Mouse (Mus musculus): Measurements from ENCODE around the gene Vmn1r85. TPM values are rescaled to one million over a fixed set of nuclear protein-coding genes. Genes with fewer than 3 reads are reported as not detected.
A peak's percentile ranks its signal among the peaks of the same experiment; 100 is the strongest.

The Vmn1r85 gene
- polyA plus RNA-seq, 1 experiment from 2014 or later: not detected

DNA sequence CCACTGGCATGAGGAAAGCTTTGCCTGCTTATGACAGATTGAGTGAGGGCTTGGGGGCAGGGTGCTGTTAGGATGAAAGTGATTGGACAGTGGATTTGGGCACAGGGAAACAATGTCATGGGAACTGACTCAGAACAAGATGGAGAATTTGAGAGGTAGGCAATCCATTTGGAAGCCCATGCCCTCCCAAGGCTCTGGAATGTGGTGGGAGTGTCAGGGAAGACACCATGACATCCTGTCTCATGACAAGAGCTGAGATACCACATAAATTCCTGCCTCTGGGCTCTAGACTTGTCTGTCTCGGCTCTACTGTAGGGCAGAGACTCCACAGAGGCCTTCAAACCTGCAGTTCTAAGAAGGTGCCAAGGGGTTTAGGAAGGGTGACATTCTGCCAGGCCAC, 53.7 kb downstream of the Vmn1r85 start:
- TF ChIP-seq CTCF (IDR thresholded peaks at IDR 0.05; ENCODE audit: low read depth): no peak
- 71% methylated on average over 1 of the region's 1 CpGs for WGBS
- Histone ChIP-seq H3K4me1 (replicated peaks; ENCODE audit: insufficient read depth, low read length) (peaks cover 19% of the 10 kb centered on the region), H3K27ac (no peak overlapping the region), H3K9ac (ENCODE audit: low read depth, low read length) (no peak overlapping the region), H3K27me3 (ENCODE audit: insufficient read depth, low read length) (peaks cover 9% of the 10 kb centered on the region), H3K36me3 (ENCODE audit: insufficient read depth, low read length) (no peaks in the 10 kb centered on the region), H3K4me2 (ENCODE audit: low read length) (no peak overlapping the region), H3K9me3 (replicated peaks; ENCODE audit: low read length) (no peaks in the 10 kb centered on the region), H3K4me3 (replicated peaks; ENCODE audit: low read depth, low read length) (no peak overlapping the region)
- no peak for DNase-seq (ENCODE audit: low spot score)
- no peak for ATAC-seq (replicated peaks; ENCODE audit: low FRiP score, low read depth)

DNA sequence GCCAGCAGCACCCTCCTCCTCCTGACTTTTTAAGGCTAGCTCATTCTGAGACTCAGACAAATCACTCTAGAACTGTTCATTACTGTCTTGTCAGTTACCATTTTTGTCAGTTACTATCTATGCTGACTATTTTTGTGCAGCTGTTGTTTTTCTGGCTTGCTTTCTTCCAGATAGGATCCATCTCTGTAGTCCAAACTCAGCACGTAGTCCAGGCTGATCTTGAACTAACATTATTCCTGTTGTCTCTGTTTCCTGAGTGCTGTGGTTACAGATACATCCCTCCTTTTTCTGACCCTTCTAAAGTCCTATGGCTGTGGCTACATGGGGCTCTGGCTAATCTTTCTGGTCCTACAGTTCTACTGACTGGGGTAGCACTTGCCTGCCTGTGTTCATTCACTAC, 55.8 kb downstream of the Vmn1r85 start:
- Histone ChIP-seq H3K4me3 (replicated peaks; ENCODE audit: low read depth, low read length) (peak overlapping the region; percentile 81; the same call in 1 of the 2 replicates), H3K9ac (ENCODE audit: low read depth, low read length) (peak overlapping the region; percentile 98; the same call in 1 of the 2 replicates), H3K4me2 (ENCODE audit: low read length) (peak overlapping the region; percentile 80), H3K36me3 (ENCODE audit: insufficient read depth, low read length) (peaks cover 11% of the 10 kb centered on the region; the same call in 1 of the 2 replicates), H3K4me1 (replicated peaks; ENCODE audit: insufficient read depth, low read length) (peaks cover 21% of the 10 kb centered on the region), H3K9me3 (replicated peaks; ENCODE audit: low read length) (no peaks in the 10 kb centered on the region), H3K27ac (peak overlapping the region; percentile 100), H3K27me3 (ENCODE audit: insufficient read depth, low read length) (peaks cover 9% of the 10 kb centered on the region)
- ATAC-seq (replicated peaks; ENCODE audit: low FRiP score, low read depth): no peak
- WGBS: 76% methylated on average over 1 of the region's 1 CpGs
- TF ChIP-seq CTCF (IDR thresholded peaks at IDR 0.05; ENCODE audit: low read depth): no peak
- no peak for DNase-seq (ENCODE audit: low spot score)

DNA sequence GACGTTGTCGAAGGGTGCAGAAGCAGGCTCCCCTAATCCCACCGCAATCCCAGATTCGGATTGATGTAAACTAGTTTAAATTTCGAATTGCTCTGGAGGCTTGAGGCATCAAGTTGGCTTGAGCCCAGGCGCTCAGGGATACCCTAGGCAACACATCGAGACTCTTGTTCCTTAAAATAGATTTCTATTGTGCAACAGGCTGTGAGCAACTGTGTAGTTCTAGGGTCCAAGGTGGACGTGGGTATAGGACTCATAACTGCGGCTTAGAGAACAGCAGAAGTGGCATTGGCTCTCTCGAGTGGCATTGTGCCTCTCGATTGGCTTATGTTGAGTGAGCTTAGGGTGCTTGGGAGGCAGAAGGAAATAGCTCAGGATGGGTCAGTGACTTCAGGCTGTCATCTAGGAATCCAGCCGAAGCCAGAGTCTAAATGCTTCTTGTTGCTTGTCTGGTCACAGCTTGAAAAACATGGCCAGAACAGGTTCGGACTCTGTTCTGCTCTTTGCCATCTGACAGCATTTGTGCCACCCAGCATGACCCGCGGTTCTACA, 56.3 kb downstream of the Vmn1r85 start:
- 9% methylated on average over 15 of the region's 15 CpGs for WGBS
- DNase-seq (ENCODE audit: low spot score) (peak; percentile 55), ATAC-seq (replicated peaks; ENCODE audit: low FRiP score, low read depth) (no peak)
- peak overlapping the region; percentile 80 for H3K4me2 ChIP-seq (ENCODE audit: low read length)
- H3K9ac ChIP-seq (ENCODE audit: low read depth, low read length): peak overlapping the region; percentile 98
- no peaks in the 10 kb centered on the region for H3K9me3 ChIP-seq (replicated peaks; ENCODE audit: low read length)
- TF ChIP-seq CTCF (IDR thresholded peaks at IDR 0.05; ENCODE audit: low read depth): no peak
- H3K27ac ChIP-seq: peak overlapping the region; percentile 100
- peaks cover 21% of the 10 kb centered on the region for H3K4me1 ChIP-seq (replicated peaks; ENCODE audit: insufficient read depth, low read length)
- peaks cover 11% of the 10 kb centered on the region; the same call in 1 of the 2 replicates for H3K36me3 ChIP-seq (ENCODE audit: insufficient read depth, low read length)
- H3K27me3 ChIP-seq (ENCODE audit: insufficient read depth, low read length): peaks cover 9% of the 10 kb centered on the region
- H3K4me3 ChIP-seq (replicated peaks; ENCODE audit: low read depth, low read length): peak overlapping the region; percentile 81

DNA sequence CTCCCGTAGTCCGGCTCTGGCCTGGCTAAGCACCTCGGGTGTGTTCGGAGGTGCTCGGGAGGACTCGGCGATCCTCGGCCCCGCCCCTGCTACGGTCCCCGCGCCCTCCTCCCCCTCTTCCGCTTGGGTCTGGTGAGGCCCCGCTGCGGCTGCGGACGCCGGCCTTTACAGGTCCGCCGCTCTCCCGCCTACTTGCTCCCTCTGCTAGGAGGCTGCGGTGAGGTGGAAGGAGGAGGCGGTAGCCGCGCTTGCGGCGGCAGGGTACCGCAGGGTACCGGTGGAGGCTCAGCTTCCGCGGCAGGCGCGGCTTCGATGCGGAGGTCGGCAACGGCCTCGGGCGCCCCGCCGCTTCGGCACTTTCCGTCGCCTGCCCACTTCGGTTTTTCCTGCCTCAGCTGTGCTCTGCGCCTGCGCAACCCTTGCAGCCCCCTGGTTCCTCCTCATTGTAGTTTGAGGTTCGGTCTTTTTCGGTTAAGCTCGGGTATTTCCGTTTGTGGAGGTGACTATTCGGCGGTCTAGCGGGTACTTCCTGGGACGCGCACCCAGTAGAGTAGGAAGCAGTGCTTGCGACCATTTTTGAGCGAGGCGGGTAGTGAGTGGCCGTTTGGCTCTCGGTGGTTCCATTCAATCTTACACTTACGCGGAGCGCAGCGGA, 56.9 kb downstream of the Vmn1r85 start, which contains the start of gene Ube2m:
Gene Ube2m, minus strand, starts transcription at position 375 of the 655 bp plus-strand sequence.
- Histone ChIP-seq H3K9me3 (replicated peaks; ENCODE audit: low read length) (no peaks in the 10 kb centered on the region), H3K4me2 (ENCODE audit: low read length) (peak within 1 kb of the TSS; percentile 80), H3K4me1 (replicated peaks; ENCODE audit: insufficient read depth, low read length) (peaks cover 24% of the 10 kb centered on the region), H3K27ac (peak within 1 kb of the TSS; percentile 100), H3K4me3 (replicated peaks; ENCODE audit: low read depth, low read length) (peak within 1 kb of the TSS; percentile 81), H3K27me3 (ENCODE audit: insufficient read depth, low read length) (peaks cover 6% of the 10 kb centered on the region), H3K9ac (ENCODE audit: low read depth, low read length) (peak within 1 kb of the TSS; percentile 98), H3K36me3 (ENCODE audit: insufficient read depth, low read length) (peaks cover 11% of the 10 kb centered on the region; the same call in 1 of the 2 replicates)
- peak; percentile 93 for ATAC-seq (replicated peaks; ENCODE audit: low FRiP score, low read depth)
- WGBS: under 1% methylated on average over 56 of the region's 65 CpGs
- no peak for TF ChIP-seq CTCF (IDR thresholded peaks at IDR 0.05; ENCODE audit: low read depth)
- peak; percentile 99 for DNase-seq (ENCODE audit: low spot score)

DNA sequence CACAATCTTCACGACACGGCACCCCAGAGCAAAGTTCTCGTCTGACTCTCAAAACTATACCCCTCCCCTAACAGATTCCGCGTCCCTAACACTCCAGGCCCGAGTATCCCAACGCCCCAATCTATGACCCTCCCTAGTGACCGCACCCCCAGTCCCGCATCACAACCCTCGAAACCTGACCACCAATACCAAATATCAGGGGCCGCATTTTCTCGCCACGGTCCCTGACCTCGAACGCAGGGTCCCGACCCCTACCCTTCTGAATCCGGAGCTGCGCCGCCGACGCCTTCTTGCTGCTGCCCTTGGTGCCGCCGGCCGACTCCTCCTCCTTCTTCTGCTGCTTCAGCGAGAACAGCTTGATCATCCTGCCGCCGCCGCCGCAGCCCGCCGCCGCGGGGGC, 57.6 kb downstream of the Vmn1r85 start:
- Histone ChIP-seq H3K9me3 (replicated peaks; ENCODE audit: low read length) (no peaks in the 10 kb centered on the region), H3K4me2 (ENCODE audit: low read length) (peak overlapping the region; percentile 80), H3K36me3 (ENCODE audit: insufficient read depth, low read length) (peaks cover 13% of the 10 kb centered on the region; the same call in 1 of the 2 replicates), H3K4me3 (replicated peaks; ENCODE audit: low read depth, low read length) (peak overlapping the region; percentile 81), H3K4me1 (replicated peaks; ENCODE audit: insufficient read depth, low read length) (peaks cover 24% of the 10 kb centered on the region), H3K9ac (ENCODE audit: low read depth, low read length) (peak overlapping the region; percentile 98), H3K27me3 (ENCODE audit: insufficient read depth, low read length) (no peaks in the 10 kb centered on the region), H3K27ac (peak overlapping the region; percentile 100)
- WGBS: 0% methylated on average over 30 of the region's 33 CpGs
- no peak for TF ChIP-seq CTCF (IDR thresholded peaks at IDR 0.05; ENCODE audit: low read depth)
- ATAC-seq (replicated peaks; ENCODE audit: low FRiP score, low read depth) (peak; percentile 2; the same call in 1 of the 2 replicates), DNase-seq (ENCODE audit: low spot score) (peak; percentile 72)

DNA sequence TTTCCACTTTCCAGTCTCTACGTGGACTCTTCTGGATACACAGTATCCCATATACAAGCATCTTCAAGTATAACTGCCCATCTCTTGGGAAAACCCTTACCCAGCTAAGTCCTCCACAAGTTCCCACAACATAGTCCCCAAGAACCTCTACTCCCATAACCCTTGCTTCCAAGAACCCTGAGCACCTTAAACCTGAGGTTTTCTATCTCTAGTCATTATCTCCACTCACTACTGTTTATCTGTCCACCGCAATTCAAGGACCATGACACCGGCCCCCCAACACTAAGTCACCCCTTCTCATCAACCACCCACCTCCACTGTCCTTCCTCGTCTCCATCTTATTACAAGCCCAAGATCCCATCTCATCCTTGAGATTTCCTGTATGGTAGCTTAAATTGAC, 58.2 kb downstream of the Vmn1r85 start:
- WGBS: 34% methylated on average over 4 of the region's 4 CpGs
- DNase-seq (ENCODE audit: low spot score) (no peak), ATAC-seq (replicated peaks; ENCODE audit: low FRiP score, low read depth) (no peak)
- H3K27me3 ChIP-seq (ENCODE audit: insufficient read depth, low read length): no peaks in the 10 kb centered on the region
- H3K27ac ChIP-seq: peak overlapping the region; percentile 100; the same call in 1 of the 2 replicates
- peak overlapping the region; percentile 80 for H3K4me2 ChIP-seq (ENCODE audit: low read length)
- no peak for TF ChIP-seq CTCF (IDR thresholded peaks at IDR 0.05; ENCODE audit: low read depth)
- no peaks in the 10 kb centered on the region for H3K9me3 ChIP-seq (replicated peaks; ENCODE audit: low read length)
- peak overlapping the region; percentile 81 for H3K4me3 ChIP-seq (replicated peaks; ENCODE audit: low read depth, low read length)
- peak overlapping the region; percentile 98 for H3K9ac ChIP-seq (ENCODE audit: low read depth, low read length)
- peaks cover 19% of the 10 kb centered on the region; the same call in 1 of the 2 replicates for H3K36me3 ChIP-seq (ENCODE audit: insufficient read depth, low read length)
- H3K4me1 ChIP-seq (replicated peaks; ENCODE audit: insufficient read depth, low read length): peaks cover 24% of the 10 kb centered on the region

All from kidney, postnatal 0 days (tissue).